Mouse (Mus musculus) ovary, postnatal 36 days (tissue): ENCODE results near the gene Mrgprh.
A peak's percentile ranks its signal among the peaks of the same experiment; 100 is the strongest.
"Not testable (repeated sequence)": the region's sequence is repeated elsewhere in the genome, so short reads cannot be mapped to it uniquely, and the experiment has no call there.

Source experiments
- DNase-seq: peaks from one replicate; pipeline ENCODE4 v3.0.0; 2022; ENCODE audit warnings: low spot score, mixed read lengths

Mrgprh gene

DNA sequence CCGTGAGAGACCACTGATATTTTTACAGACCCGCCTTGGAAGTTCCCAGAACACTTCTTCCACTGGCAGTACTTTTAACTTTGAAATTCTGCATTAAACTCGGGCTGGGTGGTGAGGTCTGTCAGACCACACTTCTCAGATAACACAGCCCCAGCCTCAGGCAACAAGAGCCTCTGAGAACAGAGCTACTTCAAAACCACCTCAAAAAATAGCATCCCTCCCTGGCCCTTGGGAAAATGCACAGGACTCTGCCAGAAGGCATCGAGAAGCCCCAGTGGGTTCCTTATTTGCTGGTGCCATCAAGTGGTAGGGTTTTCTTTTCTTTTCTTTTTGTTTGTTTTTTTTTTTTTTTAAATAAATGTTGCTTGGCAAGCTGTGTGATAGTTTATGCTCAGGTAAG is 7.2 kb upstream of the Mrgprh start:
- no peak for DNase-seq

DNA sequence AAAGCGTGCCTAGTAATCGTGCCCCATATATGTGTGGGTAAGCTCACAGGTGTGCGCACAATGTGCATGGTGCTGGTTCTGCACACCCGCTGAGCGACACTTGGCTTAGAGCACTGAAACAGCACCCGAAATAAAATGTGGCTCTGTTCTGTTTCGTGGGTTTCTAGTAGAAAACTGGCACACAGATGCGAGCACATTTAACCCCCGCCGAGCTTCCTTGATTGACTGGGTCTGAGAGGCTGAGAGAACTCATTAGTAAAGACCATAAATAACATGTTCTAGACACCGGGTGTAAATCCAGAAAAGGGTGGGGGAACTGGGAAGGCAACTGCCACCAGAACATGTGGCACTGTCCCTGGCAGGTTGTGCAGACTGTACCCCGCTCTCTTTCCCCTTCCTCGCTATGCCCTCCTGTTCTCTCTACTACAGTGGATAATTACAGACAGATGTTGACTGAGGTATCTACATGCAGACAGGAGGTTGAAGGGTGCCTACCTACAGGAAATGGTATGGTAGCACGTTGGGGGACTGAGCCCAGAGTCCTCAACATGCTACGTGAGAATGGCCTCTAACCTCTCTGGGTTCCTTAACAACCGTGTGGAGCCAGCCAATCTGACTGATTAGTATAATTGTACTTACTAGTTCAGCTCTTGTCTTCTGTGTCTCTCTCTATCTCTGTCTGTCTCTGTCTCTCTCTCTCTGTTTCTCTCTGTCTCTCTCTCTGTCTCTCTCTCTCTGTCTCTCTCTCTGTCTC is 3.4 kb upstream of the Mrgprh start:
- no peak for DNase-seq

DNA sequence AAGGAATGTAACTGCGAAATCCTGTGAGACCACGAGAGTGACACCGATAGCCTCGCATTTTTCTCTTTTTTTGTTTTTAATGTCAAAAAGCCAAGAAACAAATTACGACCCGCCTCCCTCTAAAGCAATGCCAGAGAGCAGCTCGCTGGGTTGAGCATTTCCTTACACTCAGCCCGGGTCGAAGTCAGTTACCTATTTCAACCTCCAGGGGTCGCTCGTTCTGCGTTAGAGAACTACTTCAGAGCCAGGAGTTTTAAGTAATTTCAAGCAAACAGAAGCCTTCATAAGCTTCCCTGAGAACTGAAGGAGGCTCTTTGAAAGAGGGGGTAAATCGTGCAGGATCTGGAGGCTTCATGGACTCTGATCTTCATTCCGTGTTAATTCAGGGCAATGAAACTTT is 4.3 kb downstream of the Mrgprh start:
- peak; percentile 74 for DNase-seq

GRCm38 (mm10) chr17:12881216-12881615 is 5.4 kb downstream of the Mrgprh start:
- no peak for DNase-seq

DNA sequence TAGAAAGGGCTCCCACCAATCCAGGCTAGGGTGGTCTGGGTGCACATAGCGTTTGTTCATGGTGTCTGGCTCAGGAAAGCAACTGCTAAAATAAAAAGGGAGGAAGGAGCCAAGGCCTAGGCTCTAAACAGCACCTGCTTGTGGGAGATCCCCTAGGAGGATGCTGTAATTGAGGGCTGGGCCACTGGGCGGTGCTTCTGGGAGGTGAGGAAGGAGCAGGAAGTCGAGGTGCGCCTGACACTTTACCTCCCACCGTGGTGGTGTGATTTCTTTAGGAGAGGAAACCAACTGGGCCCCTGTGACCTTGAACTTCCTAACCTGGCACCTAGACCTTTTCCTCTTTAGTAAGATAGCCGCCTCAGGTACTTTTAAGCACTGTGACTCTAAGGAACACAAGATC is 10.8 kb downstream of the Mrgprh start:
- no peak for DNase-seq

- DNase-seq: no peak
Measured at GRCm38 (mm10) chr17:12887021-12887775, 11.4 kb downstream of the Mrgprh start.

DNA sequence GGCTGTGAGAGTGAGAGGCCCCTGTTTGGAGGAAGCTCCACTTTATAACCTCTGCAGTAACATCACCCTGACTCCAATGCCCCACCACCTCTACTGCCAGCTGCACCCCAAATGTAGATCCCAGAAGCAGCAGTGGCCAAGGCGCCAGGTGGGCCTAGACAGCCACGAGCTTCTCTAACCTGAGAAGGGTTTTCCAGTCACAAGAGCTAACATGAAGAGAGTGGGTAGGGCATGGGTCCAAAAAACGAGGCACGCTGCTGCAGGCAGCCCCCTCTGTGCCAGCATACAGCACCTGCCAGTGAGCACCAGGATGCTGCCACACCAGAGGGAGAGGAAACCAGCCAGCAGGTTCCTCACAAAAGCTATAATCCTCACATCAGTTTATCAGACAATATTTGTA is 15.2 kb downstream of the Mrgprh start:
- DNase-seq: no peak

- DNase-seq: no peak
Measured at GRCm38 (mm10) chr17:12892033-12892432, 16.2 kb downstream of the Mrgprh start.

DNA sequence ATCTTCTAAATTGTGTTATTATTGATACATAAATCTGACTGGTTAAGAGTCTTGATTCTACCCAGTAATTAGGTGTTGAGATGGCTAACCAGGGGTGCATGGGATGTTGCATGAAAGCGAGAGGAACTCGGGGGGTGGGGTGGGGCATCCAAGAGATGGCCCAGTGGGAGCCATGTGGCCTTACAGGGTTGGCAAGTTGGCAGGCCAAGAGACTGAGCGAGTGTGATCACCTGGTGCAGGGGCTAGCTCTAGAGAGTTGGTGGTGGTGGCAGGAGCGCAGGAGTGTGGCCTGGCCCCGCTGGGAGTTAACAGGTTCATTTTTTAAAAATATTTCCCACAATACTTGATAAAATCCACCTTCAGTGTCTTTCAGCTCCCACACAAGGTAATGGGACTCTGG is 21.8 kb downstream of the Mrgprh start:
- no peak for DNase-seq

DNA sequence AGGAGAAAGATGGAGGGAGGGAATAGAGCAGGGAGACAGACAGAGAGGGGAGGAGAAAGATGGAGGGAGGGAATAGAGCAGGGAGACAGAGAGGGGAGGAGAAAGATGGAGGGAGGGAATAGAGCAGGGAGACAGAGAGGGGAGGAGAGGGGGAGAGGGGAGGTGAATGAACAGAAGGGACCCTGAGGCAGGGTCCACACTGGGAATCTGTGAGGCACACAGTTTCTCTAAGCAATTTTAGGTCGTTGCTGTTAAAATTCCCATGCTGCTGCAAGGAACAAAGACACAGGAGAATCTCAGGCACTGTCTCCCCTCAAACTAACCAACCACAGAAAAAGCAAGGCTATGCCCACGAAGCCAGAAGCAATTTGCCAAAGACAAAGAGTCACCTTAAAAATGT is 22.8 kb downstream of the Mrgprh start:
- DNase-seq: not testable (repeated sequence)

DNA sequence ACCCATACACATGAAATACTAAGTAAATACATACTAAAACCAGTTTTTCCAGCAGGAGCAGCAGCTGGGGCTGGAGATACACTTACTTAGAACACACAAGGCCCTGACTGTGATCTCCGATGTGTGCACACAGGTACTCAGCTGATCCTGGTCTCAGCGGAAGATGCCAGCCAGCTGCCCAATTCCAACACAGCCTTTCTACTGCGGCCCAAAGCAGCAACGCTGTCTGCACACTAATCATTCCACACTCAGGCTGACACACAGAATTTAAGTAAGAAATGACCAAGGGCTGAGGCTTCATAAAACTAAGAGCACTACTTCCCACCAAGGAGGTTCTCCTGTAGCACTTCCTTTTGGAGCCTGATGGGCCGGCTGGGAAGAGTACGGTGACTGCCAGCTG is 26.5 kb downstream of the Mrgprh start:
- DNase-seq: no peak

DNA sequence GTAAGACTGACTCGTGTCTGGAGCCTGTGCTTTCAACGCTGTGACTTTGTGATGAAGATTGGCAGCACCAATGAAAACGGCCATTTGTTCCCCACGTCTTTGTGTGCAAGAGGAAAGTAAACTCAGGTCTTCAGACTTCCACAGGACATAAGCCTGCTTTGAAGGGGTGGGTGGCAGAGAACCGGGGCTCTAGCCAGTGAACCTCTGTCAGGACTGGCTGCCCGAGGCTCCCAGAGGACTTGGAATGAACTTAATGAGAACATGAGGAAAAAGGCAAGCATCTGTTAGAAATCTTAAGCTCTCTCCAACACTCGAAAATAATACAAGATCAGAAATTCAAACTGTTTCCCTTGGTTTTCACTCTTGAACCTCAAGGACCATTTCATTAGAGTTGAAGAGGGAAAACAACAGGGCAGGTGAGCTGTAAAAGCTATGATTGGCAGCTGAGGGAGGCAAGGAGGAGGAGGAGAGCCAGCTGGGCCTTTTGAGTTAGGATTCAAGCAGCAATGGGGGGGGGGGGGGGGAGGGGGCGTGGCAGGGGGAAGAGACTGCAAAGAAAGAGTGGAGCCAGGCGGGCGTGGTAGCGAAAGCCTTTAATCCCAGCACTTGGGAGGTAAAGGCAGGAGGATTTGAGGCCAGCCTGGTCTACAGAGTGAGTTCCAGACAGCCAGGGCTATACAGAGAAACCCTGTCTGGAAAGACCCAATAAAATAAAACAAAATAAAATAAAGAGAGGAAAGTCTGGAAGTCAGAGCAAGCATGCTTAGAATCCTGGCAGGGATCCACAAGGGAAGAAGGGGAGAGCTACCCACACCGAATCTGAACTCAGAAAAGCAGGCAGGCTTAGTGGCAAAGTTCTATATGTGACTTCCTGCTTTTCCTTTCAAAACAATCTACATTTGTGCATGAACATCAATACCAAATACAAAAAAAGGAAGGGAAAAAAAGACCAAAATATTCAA is 27.8 kb downstream of the Mrgprh start:
- no peak for DNase-seq

GRCm38 (mm10) chr17:12904349-12904748 is 28.5 kb downstream of the Mrgprh start:
- no peak for DNase-seq

DNA sequence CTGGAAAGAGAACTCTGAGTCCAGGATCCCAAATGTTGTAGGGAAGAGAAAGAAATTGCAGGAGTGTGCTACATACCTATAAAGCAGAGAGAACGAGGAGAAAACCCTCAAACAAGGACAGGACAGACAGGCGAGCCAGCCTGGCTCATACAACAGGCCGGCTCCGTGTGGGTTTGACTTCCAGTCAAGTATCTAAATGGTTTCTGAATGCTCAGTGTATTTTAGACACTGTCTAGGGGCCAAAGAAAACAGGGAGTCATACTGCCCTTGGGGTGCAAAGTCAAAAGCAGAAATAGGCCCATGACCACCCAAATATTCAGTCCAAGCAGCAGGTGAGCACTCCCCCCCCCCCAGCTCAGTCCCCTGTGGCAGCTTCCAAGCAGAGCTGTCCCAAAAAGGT is 30.0 kb downstream of the Mrgprh start:
- DNase-seq: no peak

- DNase-seq: no peak
Measured at GRCm38 (mm10) chr17:12906436-12906835, 30.6 kb downstream of the Mrgprh start.

- peak; percentile 29 for DNase-seq
Measured at GRCm38 (mm10) chr17:12909361-12910280, 33.8 kb downstream of the Mrgprh start, which contains the start of gene Pnldc1. Gene Pnldc1 (minus strand): TSS chr17:12910230.

- no peak for DNase-seq
Measured at GRCm38 (mm10) chr17:12910391-12910790, 34.6 kb downstream of the Mrgprh start.

DNA sequence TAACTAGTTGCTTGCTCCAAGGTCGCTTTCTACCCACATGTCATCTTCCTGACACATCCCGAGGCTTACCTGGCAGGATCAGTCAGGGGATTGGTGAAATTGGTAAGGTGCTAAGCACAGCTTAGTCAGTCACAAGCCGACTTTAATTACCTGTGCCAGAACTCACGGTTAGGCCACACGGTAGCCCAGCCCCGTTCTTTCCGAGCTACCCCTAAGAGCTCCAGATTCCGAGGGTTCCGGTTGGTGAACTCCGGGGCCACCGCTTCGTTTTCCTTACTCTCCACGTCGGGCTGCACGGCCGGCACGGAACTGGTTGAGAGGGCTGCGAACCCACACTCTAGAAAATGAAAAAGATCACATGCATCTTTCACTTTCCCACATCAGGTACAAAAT is 39.6 kb downstream of the Mrgprh start, which contains the start of gene Tcp1:
Tcp1 (plus strand) TSS at position 214 of the 393 bp plus-strand sequence.
- DNase-seq: no peak

DNA sequence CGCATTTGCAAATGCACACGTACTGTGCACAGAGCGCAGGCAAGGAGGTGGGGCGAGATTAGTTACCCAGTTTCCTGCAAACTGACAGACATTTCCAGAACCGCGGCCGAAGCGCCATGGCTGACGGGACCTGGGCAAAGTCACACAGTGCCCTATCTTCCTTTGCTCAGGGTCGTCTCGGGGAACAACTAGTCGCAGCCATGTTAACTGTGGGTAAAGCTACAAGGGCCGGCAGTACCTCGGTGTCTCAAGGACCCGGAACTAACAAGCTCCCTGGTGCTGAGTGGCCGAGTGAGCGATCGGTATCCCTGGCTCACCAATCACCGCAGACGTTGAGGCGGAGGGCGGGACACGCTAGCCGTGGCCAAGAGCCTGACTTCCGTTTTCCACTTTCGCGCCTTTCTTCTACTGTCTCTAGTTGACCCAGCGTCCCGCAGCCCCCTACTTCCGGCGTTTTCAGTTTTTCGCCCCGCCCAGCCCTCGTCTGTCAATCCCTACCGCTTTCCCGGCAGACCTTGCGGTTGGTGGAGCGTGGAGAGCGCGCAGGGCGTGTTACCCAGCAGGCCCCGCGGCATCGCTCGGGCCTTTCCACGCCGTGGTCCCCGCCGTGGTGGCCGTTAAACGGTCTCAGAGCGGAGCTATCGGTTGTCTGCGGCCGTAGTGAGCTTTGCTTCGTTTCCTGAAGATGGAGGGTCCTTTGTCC is 40.2 kb downstream of the Mrgprh start, which contains the start of gene Mrpl18:
Mrpl18 (minus strand) TSS at position 465 of the 703 bp plus-strand sequence.
- peak; percentile 98 for DNase-seq
